Mouse (Mus musculus): ENCODE measurements at regions not wholly inside any gene's neighbourhood (a gene's known extent, or its start where the extent isn't known, plus 50 kb on each side); places are given as distances from the start of the nearest gene placed in this dataset.

DNA sequence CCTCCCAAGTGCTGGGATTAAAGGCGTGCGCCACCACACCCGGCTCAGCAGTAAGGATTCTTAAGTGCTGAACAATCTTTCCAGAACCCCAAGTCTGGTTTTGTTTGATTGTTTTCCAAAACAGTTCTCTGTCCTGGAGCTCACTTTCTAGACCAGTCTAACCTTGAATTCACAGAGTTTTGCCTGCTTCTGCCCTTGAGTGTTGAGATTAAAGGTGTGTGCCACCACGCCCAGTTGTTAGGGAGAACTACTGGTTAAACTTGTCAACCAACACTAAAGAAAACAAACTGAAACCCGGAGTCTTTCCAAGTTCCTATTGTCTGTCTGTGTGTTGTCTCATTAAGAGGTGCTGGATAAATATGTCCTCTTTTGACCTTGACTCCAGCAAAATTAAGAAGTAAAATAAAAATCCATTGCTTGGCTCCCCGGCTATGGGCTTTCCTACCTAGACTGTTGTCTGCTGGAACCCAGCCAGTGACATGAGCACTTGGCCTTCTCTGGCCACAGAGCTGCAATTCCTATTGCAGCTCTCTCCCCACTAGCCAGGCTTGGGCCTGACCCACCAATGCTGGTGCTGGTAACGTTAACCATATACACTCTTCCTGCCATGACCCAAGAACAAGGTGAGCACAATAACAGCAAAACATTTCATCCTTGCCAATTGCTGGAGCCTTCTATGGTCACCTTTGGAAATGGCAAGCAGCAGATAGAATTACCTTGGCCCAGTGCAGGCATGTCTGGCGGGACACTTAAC lies 51.1 kb upstream of the Klf9 start:
- peak; percentile 25 for DNase-seq (ENCODE audit: low spot score)

Measured in adipocyte (in vitro differentiated cells).